Mouse (Mus musculus): ENCODE data around the gene Slc8a2.

GRCm38 (mm10) chr7:16132161-16132581, 2.5 kb downstream of the Slc8a2 start:
- TF ChIP-seq POLR2A (IDR thresholded peaks at IDR 0.05; ENCODE audit: low read depth, low read length), result no peak
- no peak for TF ChIP-seq CTCF (IDR thresholded peaks at IDR 0.05; ENCODE audit: extremely low read depth, insufficient read depth, insufficient read length, insufficient replicate concordance)
